Mouse (Mus musculus): ENCODE data around the gene Il15ra. TPM values are rescaled to one million over a fixed set of nuclear protein-coding genes. Genes with fewer than 3 reads are reported as not detected.
"Not testable (repeated sequence)": the region's sequence is repeated elsewhere in the genome, so short reads cannot be mapped to it uniquely, and the experiment has no call there.

Il15ra gene
- polyA plus RNA-seq, 1 experiment from 2014 or later = 0.51 TPM

DNA sequence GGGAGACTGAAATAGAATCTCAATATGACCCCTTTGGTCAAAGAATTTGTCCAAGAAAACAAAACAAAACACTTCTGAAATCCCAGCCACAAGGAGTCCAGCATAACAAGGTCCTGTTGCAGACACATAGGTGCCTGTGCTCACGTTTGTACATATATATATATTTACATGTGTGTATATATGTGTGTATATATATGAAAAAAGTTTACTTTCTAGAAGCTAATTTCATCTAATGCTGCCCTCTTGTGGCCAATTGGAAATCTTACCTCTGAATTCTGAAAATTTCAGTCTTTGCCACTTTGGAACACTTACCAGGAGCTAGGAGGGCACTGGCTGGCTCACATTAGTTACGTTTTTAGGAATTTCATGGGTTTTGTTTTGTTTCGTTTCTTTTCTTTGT is 17.7 kb upstream of the Il15ra start:
- Histone ChIP-seq H3K9me3 (no peaks in the 10 kb centered on the region), H3K4me1 (replicated peaks) (no peaks in the 10 kb centered on the region), H3K4me3 (no peak overlapping the region), H3K27me3 (ENCODE audit: insufficient read depth, poor library complexity, severe bottlenecking) (no peaks in the 10 kb centered on the region), H3K27ac (no peak overlapping the region), H3K36me3 (no peaks in the 10 kb centered on the region)
- 24% methylated on average over 3 of the region's 3 CpGs for WGBS
- DNase-seq (ENCODE audit: low spot score) = no peak

DNA sequence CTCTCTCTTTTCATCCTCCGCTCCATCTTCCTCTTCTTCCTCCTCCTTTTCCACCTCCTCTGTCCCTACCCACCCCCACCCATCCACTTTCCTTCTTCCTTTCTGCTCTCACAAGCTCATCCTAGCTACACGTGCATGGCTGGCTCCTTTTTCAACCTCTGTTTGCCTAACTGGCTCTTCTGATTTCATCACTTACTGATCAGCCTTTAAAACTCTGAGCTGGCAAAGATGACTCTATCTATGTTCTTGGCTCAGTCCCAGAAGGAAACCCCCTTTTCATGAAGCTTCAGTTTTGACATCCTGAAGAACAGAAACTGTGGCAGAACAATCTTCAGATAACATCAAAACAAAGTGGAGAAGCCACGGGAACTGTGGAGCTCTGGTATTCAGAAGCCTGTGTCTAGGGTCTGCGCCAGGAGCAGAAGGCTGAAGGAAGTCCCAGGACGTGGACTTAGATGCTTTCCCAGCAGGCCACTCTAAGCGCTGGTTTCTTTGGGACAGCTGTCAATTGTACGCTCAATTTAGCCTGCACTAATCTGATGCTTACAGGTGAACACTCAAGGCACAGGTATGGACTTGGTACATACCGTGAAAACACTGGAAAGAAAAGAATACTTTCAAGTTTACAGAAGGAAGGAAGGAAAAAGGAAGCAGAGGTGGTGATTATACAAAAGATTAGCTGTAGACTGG is 14.7 kb upstream of the Il15ra start:
- no peak overlapping the region for H3K27ac ChIP-seq
- DNase-seq (ENCODE audit: low spot score) = no peak
- WGBS = 79% methylated on average over 8 of the region's 8 CpGs
- H3K36me3 ChIP-seq = no peaks in the 10 kb centered on the region
- H3K4me1 ChIP-seq (replicated peaks) = no peaks in the 10 kb centered on the region
- H3K9me3 ChIP-seq = no peaks in the 10 kb centered on the region
- no peak overlapping the region for H3K4me3 ChIP-seq
- no peaks in the 10 kb centered on the region for H3K27me3 ChIP-seq (ENCODE audit: insufficient read depth, poor library complexity, severe bottlenecking)

DNA sequence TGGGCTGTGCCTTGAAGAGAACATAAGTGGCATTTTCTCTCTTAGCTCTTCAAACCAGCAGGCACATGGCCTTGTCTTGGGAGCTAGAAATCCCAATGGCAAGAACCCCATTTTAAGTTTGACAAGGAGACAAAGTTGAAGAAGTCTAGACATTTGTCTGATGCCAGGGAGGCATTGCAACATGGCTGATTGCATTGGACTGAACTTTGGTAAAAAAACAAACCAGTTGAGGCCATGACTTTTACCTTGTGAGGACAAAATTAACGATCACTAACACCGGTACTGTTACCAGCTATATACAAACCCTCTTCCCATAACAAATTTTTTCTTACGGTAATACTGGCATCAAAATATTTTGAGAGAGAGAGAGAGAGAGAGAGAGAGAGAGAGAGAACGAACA is 11.7 kb upstream of the Il15ra start:
- H3K27me3 ChIP-seq (ENCODE audit: insufficient read depth, poor library complexity, severe bottlenecking) = no peaks in the 10 kb centered on the region
- H3K9me3 ChIP-seq = no peaks in the 10 kb centered on the region
- no peak for DNase-seq (ENCODE audit: low spot score)
- no peak overlapping the region for H3K27ac ChIP-seq
- no peaks in the 10 kb centered on the region for H3K4me1 ChIP-seq (replicated peaks)
- no peaks in the 10 kb centered on the region for H3K36me3 ChIP-seq
- H3K4me3 ChIP-seq = no peak overlapping the region
- WGBS = 90% methylated on average over 4 of the region's 4 CpGs

DNA sequence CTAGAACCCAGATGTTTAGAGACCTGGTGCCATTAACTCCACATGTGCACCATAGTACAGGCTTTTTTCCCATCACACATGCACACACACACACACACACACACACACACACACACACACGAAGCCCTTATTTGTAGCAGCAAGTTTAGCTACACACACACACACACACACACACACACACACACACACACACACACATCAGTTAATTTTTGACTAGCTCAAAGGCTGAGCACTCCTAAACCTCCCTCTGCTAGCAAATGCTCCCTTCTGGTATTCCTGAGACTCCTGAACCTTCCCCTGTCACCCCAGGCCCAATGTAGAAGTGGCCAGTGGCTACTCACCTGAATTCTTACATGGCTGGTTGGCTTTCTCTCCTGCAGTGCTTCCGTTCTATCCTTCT is 11.0 kb upstream of the Il15ra start:
- H3K36me3 ChIP-seq = no peaks in the 10 kb centered on the region
- H3K9me3 ChIP-seq = no peaks in the 10 kb centered on the region
- 75% methylated on average over 2 of the region's 2 CpGs for WGBS
- no peaks in the 10 kb centered on the region for H3K27me3 ChIP-seq (ENCODE audit: insufficient read depth, poor library complexity, severe bottlenecking)
- no peak for DNase-seq (ENCODE audit: low spot score)
- H3K27ac ChIP-seq = no peak overlapping the region
- H3K4me3 ChIP-seq = no peak overlapping the region
- no peaks in the 10 kb centered on the region for H3K4me1 ChIP-seq (replicated peaks)

DNA sequence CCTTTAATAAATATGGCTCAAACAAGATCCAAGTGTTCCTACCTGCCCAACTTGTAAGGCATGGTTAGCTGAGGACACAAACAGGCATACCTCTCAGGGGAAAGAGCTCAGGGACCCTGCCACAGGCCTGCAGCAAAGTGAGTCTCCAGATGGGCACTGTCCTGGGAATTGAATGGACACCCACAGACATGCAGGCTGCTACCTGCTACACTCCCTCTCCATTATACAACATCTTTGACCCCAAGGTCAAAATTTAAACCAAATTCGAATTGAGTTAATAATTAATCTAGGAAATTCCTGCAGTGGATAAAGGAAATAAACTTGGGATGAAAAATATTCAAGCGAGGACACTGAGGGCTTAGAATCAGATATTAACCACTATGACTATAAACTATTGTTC is 9.2 kb upstream of the Il15ra start:
- no peaks in the 10 kb centered on the region for H3K4me1 ChIP-seq (replicated peaks)
- no peak overlapping the region for H3K27ac ChIP-seq
- H3K27me3 ChIP-seq (ENCODE audit: insufficient read depth, poor library complexity, severe bottlenecking) = no peaks in the 10 kb centered on the region
- DNase-seq (ENCODE audit: low spot score) = no peak
- no peaks in the 10 kb centered on the region for H3K9me3 ChIP-seq
- WGBS = 73% methylated on average over 2 of the region's 2 CpGs
- H3K4me3 ChIP-seq = no peak overlapping the region
- H3K36me3 ChIP-seq = no peaks in the 10 kb centered on the region

DNA sequence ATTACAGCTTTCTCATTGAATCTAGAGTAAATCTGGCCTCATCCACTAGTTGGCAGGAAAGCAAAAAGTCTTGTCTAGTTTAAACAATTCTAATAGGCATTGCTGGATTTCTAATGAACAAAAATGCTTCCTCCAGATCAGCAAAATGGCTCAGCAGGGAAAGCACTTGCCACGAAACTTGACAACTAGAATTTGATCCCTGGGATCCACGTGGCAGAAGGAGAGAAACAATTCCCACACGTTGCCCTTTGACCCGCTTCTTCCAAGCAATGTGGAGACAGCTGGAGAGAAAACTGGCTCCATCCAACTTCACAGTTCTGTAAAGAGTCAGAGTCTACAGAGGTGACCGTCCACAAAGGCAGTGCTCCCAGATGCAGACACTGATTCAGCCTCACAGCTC is 6.1 kb upstream of the Il15ra start:
- Histone ChIP-seq H3K4me1 (replicated peaks) (no peaks in the 10 kb centered on the region), H3K27me3 (ENCODE audit: insufficient read depth, poor library complexity, severe bottlenecking) (peaks cover 2% of the 10 kb centered on the region), H3K27ac (no peak overlapping the region), H3K4me3 (no peak overlapping the region), H3K36me3 (no peaks in the 10 kb centered on the region), H3K9me3 (no peaks in the 10 kb centered on the region)
- no peak for DNase-seq (ENCODE audit: low spot score)
- 51% methylated on average over 5 of the region's 5 CpGs for WGBS

DNA sequence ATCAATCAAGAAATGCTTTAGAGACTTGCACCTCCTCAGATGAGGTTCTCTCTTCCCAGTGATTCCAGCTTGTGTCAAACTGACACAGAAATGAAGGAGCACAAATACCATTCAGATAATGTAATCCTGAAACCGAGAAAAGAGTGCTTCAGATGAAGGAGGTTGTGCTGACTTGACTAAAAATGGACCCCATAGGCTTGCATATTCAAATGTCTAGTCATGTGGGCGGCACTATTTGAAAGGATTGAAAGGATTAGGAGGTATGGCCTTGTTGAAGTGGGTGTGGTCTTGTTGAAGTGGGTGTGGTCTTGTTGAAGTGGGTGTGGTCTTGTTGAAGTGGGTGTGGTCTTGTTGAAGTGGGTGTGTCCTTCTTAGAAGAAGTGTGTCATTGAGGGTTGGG is 5.2 kb upstream of the Il15ra start:
- Histone ChIP-seq H3K9me3 (no peaks in the 10 kb centered on the region), H3K36me3 (no peaks in the 10 kb centered on the region), H3K27ac (no peak overlapping the region), H3K4me1 (replicated peaks) (0 out of 2 replicates have a peak, but pooled peaks cover under 1% of the 10 kb centered on the region), H3K27me3 (ENCODE audit: insufficient read depth, poor library complexity, severe bottlenecking) (peaks cover 11% of the 10 kb centered on the region), H3K4me3 (no peak overlapping the region)
- DNase-seq (ENCODE audit: low spot score) = no peak
- 91% methylated on average over 2 of the region's 2 CpGs for WGBS

DNA sequence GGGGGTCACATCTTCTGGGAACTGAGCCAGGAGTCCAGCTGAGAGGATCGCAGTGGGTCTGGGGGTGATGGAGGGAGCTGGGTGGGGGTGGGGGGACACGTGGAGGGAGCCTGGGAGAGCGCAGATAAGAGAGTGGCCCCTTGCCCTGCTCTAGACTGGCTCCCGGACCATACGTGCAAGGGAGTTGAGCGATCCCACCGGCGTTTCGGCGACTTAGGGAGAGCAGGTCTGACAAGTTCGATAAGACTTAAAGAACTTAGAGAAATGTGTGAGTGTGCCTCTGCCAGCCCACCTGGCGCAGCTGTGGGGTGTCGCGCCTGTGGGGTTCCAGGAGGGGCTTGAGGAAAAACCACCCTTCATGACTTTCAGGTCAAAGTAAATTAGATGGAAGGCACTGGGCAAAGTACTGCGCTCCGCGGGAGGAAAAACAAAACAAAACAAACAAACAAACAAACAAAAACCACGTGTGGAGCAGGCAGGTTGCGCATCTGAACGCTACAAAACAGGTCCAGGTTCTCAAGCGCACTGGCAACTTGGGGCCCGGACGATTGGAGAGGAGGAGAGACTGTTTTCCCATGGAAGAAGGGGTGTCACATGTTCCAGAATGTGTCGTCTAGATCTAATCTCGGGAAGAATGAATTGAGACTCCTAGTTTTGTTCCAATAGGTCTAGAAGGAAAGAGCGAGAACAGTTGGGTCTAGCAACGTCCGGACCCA is 1.1 kb downstream of the Il15ra start:
- peak overlapping the region; percentile 70 for H3K4me3 ChIP-seq
- H3K36me3 ChIP-seq = no peaks in the 10 kb centered on the region
- peak overlapping the region; percentile 62; the same call in 1 of the 2 replicates for H3K27ac ChIP-seq
- no peaks in the 10 kb centered on the region for H3K9me3 ChIP-seq
- H3K27me3 ChIP-seq (ENCODE audit: insufficient read depth, poor library complexity, severe bottlenecking) = peaks cover 52% of the 10 kb centered on the region
- 3% methylated on average over 28 of the region's 28 CpGs for WGBS
- peaks cover 16% of the 10 kb centered on the region for H3K4me1 ChIP-seq (replicated peaks)
- peak; percentile 22 for DNase-seq (ENCODE audit: low spot score)

DNA sequence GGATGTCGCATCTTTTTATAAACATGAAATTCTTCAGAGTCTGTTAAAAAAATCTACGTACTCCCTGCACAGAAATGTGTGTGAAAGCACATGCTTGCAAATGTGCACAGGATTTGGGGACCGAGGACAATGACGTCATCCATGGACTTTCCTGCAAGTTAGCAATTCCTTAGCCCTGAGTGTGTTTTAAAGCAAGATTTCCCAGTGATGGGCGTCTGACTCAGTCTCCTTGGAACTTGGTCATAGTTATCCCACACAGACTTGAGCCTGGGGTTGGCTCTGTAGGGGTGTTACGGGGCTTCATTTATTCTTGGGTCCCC is 1.6 kb downstream of the Il15ra start:
- no peaks in the 10 kb centered on the region for H3K9me3 ChIP-seq
- 38% methylated on average over 6 of the region's 6 CpGs for WGBS
- H3K4me3 ChIP-seq = peak overlapping the region; percentile 70
- DNase-seq (ENCODE audit: low spot score) = peak; percentile 3
- H3K4me1 ChIP-seq (replicated peaks) = peaks cover 16% of the 10 kb centered on the region
- no peak overlapping the region for H3K27ac ChIP-seq
- H3K27me3 ChIP-seq (ENCODE audit: insufficient read depth, poor library complexity, severe bottlenecking) = peaks cover 52% of the 10 kb centered on the region
- no peaks in the 10 kb centered on the region for H3K36me3 ChIP-seq

DNA sequence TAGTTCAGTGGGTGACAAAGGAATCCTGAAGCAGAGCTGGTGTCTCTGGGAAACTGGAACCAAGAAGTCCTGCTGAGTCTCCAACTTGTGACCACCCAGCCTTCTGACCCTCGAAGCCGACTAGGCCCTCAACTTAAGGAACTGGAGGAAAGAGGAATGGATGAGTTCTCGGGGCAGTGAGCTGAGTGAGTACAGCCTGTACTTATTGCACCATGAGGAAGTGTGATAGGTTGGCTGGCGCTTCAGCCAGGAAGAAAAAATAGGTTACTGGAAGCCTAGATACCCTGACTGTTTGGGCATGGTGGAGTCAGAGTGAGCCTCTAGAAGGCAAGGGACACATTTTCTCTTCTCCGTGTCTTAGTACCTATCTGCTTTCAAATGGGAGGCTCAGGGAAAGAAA is 3.4 kb downstream of the Il15ra start:
- H3K4me1 ChIP-seq (replicated peaks) = peaks cover 16% of the 10 kb centered on the region
- H3K9me3 ChIP-seq = no peaks in the 10 kb centered on the region
- H3K27ac ChIP-seq = no peak overlapping the region
- peaks cover 52% of the 10 kb centered on the region for H3K27me3 ChIP-seq (ENCODE audit: insufficient read depth, poor library complexity, severe bottlenecking)
- no peak for DNase-seq (ENCODE audit: low spot score)
- H3K36me3 ChIP-seq = no peaks in the 10 kb centered on the region
- H3K4me3 ChIP-seq = no peak overlapping the region
- 84% methylated on average over 5 of the region's 5 CpGs for WGBS

DNA sequence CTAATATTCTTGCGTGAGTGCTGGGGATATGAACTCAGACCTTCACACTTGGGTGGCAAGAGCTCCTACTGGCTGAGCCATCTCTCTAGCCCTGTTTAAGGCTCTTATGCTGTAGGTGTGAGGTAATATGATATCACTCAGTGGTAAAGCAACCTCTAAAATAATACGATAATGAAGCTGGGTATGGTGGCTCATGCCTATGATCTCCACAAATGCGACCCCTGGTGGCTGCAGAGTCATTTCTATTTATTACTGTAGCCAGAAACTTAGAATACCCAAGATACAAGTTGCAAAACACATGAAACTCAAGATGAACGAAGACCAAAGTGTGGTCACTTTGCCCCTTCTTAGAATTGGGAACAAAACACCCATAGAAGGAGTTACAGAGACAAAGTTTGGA is 5.0 kb downstream of the Il15ra start:
- WGBS = 57% methylated on average over 4 of the region's 4 CpGs
- Histone ChIP-seq H3K27me3 (ENCODE audit: insufficient read depth, poor library complexity, severe bottlenecking) (peaks cover 39% of the 10 kb centered on the region), H3K4me1 (replicated peaks) (peaks cover 14% of the 10 kb centered on the region)
- H3K9me3 ChIP-seq, H3K27ac ChIP-seq, H3K36me3 ChIP-seq, H3K4me3 ChIP-seq: not testable (repeated sequence)
- peak; percentile 21 for DNase-seq (ENCODE audit: low spot score)

DNA sequence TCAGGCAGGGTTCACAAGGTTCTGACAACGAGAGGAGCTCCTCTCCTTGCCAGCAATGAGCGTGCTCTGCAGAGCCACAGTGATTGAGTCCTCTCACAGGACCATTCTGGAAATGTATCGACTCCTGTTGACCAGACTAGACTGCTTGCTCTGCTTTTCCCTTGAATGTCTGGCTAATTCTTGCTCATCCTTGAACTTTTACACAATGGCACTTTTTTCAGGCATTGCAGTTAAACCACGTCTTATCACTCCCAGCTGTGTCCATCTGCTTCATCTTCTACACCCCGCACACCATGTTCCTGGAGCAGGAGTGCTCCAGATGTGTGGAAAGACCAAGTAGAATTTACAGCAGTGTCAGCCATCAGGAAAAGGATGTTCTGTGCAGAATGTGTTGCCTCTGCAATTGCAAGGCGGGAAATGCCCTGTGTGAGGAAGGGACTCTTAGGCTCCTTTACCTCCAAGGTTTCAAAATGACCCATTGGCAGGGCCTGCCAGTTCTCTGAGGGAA is 7.4 kb downstream of the Il15ra start:
- H3K27me3 ChIP-seq (ENCODE audit: insufficient read depth, poor library complexity, severe bottlenecking) = peaks cover 14% of the 10 kb centered on the region
- H3K4me1 ChIP-seq (replicated peaks) = no peaks in the 10 kb centered on the region
- WGBS = 86% methylated on average over 6 of the region's 6 CpGs
- H3K4me3 ChIP-seq = no peak overlapping the region
- H3K9me3 ChIP-seq = no peaks in the 10 kb centered on the region
- no peak for DNase-seq (ENCODE audit: low spot score)
- H3K27ac ChIP-seq = no peak overlapping the region
- H3K36me3 ChIP-seq = no peaks in the 10 kb centered on the region

DNA sequence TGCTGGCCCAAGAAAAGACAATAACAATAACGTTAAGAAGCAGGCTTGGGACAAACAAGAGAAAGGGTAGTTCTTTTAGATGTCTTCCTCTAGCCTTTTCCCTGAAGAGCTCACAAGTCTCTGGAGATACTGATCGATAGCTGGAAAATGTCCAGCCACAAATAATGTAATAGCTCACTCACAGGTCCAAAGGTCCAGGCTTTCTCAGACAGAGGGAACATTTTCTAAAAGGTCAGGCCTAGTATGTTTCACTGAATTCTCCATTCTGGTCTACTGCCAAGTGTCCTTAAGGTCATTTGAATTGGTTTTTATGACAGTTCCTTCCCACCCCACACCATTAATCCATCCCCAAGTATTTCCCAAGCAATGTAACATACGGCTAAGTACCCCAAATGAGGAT is 7.9 kb downstream of the Il15ra start:
- Histone ChIP-seq H3K4me1 (replicated peaks) (no peaks in the 10 kb centered on the region), H3K36me3 (no peaks in the 10 kb centered on the region), H3K27me3 (ENCODE audit: insufficient read depth, poor library complexity, severe bottlenecking) (peaks cover 10% of the 10 kb centered on the region), H3K9me3 (no peaks in the 10 kb centered on the region), H3K27ac (no peak overlapping the region), H3K4me3 (no peak overlapping the region)
- WGBS = 77% methylated on average over 3 of the region's 3 CpGs
- DNase-seq (ENCODE audit: low spot score) = no peak

All from hindbrain, embryonic 10.5 days (tissue).